Mouse (Mus musculus) heart, postnatal 25 days (tissue): Measurements from ENCODE around the gene Zfp112. TPM values are rescaled to one million over a fixed set of nuclear protein-coding genes. Genes with fewer than 3 reads are reported as not detected.
"Not testable (repeated sequence)": the region's sequence is repeated elsewhere in the genome, so short reads cannot be mapped to it uniquely, and the experiment has no call there.

ENCODE experiments used
- DNase-seq: peaks from one replicate; pipeline ENCODE4 v3.0.0; 2022; ENCODE audit warnings: low spot score
- intact Hi-C: fragments of 180-260 bp; cut with DNase I; formaldehyde crosslinking; loops from one replicate; pipeline ENCODE4 v1.15.1; 2025
- total RNA-seq, 2 experiments: library from RNA; stranded (reverse); gene quantifications; 2 replicates each; pipeline ENCODE4 v1.2.3; 2021

Gene Zfp112
- total RNA-seq: 1 to 10 TPM; 3.2 to 4.2 TPM

DNA sequence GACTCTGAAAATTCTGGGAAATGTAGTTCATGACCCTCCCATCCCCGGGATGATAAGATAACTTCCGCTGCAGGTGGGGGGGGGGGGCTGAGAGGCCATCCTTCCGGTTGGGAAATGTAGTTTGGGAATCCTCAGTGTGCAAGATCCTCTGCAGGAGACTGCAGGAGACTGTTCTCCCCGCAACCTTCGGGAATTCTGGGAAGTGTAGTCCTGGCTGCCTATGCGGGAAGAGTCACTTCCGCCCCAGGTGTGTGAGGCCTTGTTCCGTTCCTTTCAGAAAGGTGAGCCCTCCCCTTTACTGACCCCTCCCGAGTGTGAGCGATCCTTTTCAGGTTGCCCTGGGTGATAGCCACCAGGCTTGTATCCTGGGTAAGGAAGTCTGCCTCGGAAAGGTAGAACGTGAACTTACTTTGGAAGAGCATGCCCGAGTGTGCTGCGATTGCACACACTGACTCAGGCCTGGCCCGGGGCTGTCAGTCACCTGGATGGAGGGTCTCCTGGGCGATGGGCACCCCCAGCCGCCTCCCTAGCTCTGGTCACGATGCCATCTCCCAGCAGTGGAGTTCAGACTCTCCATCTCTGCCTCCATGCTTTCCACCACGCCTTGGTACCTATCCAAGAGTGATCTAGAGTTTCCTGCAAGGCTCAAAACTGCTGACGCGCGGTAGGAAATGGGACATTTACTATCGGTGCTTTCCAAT lies at the start of gene Zfp112:
Gene Zfp112, plus strand, starts transcription at position 159 of the 701 bp plus-strand sequence.
- peak; percentile 59 for DNase-seq

DNA sequence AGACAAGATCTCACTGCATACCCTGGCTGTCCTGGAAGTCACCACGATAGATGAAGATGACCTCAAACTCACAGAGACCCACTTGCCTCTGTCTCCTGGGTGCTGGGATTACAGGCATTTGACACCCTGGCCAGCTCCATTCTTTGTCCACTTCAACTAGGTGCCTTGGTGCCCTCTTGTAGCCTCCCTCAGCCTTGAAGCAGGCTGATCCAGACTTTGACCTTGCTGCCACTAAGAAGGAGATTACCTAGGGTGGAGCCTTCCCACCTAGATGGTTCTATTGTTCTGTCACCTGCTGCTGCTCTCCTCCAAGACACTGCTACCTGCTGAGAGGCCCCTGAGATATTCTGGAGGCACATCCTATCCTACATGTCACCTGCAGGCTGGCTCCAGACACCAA lies 37.7 kb upstream of the Zfp112 start:
- DNase-seq, intact Hi-C loops: not testable (repeated sequence)

More for the DNA sequence above, at the start of gene Zfp112:
- intact Hi-C loops: loop anchor here (5.0 kb wide), 2 partner anchors 95 to 155 kb away; no protein-coding TSS in a partner anchor

DNA sequence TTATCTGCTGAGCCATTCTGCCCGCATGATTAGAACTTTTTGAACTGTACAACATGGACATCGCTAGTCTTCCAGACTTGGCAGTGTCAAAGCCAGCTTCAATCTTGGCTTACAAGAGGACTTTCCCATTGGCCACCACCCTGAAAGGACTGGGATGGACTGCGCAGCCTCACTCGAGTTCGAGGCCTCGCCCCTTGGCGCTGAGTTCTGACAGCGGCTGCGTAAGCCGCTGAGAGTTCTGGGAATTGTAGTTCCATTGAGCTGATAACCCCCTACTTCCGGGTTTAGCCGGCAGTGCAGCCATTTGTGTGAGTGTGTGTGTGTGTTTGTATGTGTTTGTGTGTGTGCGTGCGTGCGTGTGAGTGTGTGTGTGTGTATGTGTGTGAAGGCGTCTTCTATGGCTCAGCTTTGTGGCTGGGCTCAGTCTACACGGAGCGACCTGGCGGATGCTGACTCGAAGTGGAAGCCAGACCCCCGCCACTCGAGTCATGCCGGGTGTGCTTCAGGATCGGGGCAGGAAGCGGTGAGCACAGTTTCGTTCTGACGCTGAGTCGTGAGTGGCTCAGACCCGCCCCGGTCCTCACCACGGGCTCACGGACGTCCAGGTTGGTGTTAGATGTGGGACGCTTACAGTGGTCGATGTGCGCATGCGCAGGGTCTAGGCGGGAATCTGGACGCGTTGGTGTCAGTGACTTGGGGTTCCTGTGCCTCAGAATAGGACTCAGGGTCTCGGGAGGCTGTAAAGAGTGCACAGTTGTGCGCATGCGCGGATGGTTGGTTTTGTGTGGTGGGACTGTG lies 30.3 kb upstream of the Zfp112 start, which contains the start of gene Zfp180:
Gene Zfp180, plus strand, starts transcription at position 291 of the 798 bp plus-strand sequence.
- peak; percentile 95 for DNase-seq
- intact Hi-C loops: loop anchor here (2.0 to 5.0 kb wide), 5 partner anchors 23 to 235 kb away; partner anchors contain the start of genes Zfp108, Zfp235 and Zfp94

DNA sequence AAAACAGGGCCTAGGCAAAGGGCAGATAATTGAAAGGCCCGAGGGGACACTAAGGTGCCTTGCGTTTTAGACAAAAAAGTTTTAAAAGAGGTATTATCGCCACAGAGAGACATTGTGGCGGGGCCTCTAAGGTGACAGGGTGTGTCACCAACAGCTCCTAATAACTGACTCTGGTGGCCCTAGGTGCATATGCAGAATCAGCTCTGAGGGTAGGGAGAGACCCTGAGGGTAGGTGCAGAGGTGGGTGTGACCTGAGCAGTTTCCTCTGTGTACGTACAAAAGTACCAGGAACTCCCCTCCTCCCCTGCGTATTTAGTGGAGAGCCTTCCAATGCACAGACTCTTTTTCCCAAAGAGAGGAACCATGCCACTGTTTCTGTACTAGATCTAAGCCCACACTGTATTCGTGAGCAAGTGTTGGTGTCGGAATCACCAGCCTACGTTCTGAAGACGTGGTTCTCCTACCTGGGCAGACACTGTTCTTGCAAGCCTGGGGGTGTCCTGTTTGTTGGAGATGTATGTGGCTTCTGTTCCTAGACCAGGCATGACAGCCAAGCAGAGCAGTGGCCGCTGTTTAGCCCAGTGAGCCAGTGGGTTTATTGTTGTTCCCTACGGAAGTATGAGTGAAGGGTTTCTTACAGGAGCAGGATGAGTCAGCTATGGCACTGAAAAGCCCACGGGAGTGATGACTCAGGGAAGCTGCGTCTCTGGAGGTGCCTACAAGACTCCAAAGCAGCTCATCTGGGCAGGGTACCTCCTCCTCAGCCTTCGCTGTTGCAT lies 29.5 kb upstream of the Zfp112 start:
- intact Hi-C loops: loop anchor here (2.0 to 5.0 kb wide), 4 partner anchors 22 to 235 kb away; partner anchors contain the start of genes Zfp235 and Zfp94
- DNase-seq: no peak

DNA sequence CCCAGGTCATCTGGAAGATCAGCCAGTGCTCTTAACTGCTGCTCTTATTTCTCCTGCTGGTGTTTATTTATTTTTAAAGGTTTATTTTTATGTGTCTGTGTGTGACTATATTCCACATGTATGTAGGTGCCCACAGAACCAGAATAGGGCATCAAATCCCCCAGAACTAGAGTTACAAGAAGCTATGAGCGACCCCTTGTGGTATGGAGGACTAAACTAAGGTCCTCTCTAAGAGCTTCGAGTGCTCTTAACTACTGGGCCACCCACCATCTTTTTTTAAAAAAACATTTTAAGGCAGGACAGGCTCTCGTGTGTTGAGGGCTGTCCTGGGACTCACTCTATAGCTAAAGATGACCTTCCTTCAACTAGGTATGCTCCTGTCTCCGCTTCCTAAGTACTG lies 25.2 kb upstream of the Zfp112 start:
- intact Hi-C loops: no loop called here
- DNase-seq: no peak

DNA sequence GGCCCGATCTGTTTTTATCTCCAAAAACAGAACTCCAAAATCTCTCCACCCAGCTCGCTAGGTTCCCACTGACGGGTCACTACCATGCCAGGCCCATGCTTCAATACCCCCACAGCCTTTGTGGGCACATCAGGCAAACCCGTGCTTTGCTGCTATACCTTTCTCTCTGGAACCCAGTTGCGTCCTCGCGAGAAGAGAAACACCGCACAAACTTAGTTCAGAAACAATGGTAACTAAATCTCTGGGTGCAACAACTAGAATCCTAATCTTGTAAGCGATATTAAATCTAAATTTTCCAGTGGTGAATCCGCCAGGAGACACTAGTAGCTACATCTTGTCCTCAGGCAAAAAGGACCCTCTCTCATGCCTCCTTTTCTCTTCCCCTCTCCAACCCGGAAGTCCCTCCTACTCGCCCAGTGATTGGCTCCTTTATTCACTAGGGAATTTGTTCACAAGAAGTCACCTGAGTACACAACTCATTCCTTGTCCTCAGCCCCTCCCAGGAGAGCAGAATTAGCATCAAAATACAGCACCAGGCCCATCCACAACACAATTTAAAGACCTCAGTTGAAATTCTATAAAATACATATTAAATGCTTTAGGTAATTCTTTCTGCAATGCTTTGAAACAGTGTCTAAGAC lies 24.5 kb upstream of the Zfp112 start:
- intact Hi-C loops: no loop called here
- no peak for DNase-seq

DNA sequence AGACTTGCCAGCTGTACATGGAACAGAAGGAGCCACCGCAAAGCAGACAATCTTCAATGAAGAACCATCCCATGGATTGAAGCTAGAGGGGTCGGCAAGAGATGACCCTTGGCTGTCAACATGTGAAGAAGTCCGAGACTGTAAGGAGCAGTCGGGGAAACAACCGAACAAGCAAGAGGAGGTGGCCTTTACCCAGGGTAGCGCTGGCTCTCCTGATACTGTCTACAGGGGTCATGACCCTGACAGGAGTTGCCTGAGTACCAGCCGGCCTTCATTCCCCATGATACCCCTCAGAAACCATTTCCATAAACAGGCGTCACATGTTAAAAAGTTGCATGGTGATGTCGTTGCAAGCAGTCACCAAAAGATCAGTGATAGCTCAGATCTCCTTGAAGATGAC lies 7.7 kb upstream of the Zfp112 start:
- intact Hi-C loops: loop anchor here (2.0 kb wide), 1 partner anchor 22 kb away; no protein-coding TSS in a partner anchor
- no peak for DNase-seq

DNA sequence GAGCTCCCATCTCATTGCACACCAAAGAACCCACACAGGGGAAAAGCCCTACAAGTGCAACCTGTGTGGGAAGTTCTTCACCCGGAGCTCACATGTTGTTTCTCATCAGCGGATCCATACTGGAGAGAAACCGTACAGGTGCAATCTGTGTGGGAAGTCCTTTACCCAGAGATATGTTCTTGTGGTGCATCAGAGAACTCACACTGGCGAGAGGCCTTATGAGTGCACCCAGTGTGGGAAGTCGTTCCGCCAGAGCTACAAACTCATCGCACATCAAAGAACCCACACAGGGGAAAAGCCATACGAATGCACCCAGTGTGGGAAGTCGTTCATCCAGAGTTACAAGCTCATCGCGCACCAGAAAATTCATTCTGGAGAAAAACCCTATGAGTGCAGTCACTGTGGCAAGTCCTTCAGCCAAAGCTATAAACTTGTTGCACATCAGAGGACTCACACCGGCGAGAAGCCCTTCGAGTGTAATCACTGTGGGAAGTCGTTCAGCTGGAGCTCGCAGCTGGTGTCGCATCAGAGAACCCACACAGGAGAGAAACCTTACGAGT lies 6.9 kb upstream of the Zfp112 start:
- no peak for DNase-seq
- intact Hi-C loops: loop anchor here (2.0 kb wide), 1 partner anchor 22 kb away; no protein-coding TSS in a partner anchor

DNA sequence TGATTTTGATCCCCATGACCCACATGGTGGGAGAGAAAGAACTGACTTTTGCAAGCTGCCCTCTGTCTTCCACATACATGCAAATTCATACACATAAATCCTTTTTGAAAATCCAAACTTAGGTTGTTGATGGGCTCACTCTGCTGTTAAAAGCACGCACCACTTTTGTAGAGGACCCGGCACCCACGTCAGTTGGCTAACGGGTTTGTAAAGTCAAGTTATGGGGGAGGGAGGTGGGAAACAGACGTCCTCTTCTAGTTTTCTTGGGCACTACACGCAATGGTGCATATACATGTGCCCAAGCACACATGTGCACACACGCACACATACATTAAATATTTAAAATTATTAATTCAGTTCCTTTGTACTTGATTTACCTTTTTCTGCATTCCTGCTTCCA lies 1.3 kb upstream of the Zfp112 start:
- intact Hi-C loops: loop anchor here (5.0 kb wide), 2 partner anchors 96 to 156 kb away; no protein-coding TSS in a partner anchor
- no peak for DNase-seq

DNA sequence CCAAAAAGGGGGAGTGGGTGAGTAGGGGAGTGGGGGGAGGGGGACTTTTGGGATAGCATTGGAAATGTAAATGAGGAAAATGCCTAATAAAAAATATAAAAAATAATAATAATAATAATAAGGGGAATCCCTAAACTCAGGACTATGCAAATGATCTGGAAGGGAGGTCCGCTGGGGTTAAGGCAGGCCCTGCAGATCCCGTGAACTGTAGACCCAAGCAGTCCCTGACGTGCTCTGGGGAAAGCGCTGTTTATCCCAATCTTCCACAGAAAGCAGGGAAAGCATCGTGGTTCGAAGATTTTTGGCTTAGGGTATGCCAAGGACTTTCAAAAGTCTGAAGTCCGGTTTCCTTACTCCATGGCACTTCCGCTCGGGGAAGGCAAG lies 350 bp upstream of the Zfp112 start:
- intact Hi-C loops: loop anchor here (5.0 kb wide), 2 partner anchors 96 to 156 kb away; no protein-coding TSS in a partner anchor
- DNase-seq: no peak

DNA sequence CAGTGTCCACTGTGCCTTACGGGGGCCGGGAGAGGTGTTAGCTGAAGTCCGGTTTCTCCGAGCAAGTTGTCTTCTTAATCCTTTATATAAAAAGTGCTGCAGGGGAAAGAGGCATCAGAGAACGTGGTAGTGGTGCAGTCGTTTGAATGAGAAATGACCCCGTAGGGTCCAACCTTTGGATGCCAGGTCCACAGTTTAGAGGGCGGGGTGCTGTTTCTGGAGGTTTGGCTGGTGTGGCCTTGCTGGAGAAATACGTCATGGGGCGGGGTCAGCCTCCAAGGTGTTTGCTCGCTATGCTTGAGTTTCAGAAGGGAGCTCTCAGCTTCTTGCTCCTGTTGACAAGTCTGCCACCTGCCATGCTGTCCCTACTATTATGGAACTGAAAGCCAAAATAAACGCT lies 887 bp downstream of the Zfp112 start:
- intact Hi-C loops: loop anchor here (1.0 to 5.0 kb wide), 3 partner anchors 20 to 154 kb away; no protein-coding TSS in a partner anchor
- DNase-seq: no peak

DNA sequence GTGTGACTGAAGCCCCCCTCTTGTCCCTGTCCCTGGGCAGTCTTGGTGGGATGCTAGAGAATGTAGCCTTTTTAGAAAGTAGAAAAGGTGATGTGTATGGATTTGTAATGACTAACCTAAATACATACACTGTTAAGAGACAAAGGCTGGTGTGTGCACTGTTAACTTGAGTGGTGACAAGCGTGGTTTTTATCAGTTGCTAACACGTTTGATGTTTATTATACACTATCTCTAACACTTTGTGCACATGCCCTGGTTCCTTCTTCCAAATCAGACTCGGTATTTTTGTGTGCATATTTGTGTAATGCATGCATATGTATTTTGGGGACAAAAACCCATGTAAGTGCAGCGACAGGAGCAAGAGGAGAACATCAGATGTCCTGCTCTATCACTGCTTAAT lies 4.5 kb downstream of the Zfp112 start:
- intact Hi-C loops: loop anchor here (5.0 kb wide), 1 partner anchor 34 kb away; the partner anchor contains the start of gene Zfp180
- DNase-seq: no peak

DNA sequence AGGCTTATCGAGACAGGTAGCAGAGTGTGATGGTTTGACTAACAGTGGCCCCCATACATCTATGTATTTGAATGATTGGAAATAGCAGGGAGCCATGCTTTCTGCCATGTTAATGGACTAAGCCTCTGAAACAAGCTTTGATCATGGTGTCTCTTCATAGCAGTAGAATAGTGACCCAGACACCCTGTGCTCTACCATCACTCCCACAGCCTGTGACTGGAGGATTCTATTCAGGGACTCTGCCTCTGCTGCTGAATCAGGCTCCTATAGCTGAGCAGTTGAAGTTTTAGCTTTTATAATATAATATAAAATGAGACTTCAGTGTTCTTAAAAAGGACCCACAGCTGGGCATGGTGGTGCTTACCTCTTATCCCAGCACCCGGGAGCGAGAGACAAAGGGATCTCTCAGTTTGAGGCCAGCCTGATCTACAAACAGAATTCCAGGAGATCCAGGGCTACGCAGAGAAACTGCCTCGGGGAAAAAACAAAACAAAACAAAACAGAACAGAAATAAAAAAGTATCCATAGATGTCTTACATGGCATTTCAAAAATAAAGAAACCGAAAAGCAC lies 21.4 kb downstream of the Zfp112 start:
- DNase-seq: no peak
- intact Hi-C loops: loop anchor here (1.0 to 5.0 kb wide), 5 partner anchors 20 to 184 kb away; partner anchors contain the start of genes Zfp180 and Zfp94

DNA sequence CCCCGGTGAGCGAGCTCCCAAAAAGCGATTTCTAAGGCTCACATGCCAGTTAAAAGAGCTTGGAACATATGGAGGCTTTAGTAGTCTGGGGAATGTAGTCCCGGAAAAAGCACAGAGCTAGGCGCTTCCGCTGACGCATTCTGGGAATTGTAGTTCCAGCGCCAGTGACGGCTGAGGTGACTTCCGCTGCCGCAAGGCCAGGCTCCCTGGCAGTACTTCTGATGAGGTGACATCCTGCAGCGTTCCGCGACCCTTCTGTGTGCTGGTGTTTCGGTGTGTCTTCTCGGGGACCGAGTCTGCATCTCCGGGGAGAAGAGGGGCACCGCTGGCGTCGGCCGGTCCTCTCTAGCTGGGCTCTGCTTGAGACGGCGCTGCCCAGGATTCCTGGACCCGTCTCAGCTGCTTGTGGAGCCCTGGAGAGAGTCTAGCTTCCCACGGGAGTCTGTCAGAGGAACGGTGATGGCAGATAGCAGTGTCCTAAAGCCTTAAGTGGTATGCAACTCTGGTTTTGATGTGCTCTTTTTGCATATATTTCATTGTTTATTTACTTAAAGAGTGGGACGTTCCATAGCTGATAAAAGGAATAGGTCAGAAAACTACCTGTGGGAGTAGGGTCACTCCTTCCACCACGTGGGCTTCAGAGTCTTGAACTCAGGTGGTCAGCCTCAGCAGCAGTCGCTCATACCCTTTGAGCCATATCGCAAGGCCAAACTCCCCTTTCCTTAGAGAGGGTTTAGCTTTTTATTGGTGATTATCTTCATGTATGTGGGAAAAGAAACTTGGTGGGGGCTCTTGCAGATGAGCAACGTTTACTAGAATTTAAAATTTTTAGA lies 22.1 kb downstream of the Zfp112 start, which contains the start of gene Zfp235:
Gene Zfp235, plus strand, starts transcription at position 174 of the 833 bp plus-strand sequence.
- intact Hi-C loops: loop anchor here (1.0 to 5.0 kb wide), 6 partner anchors 21 to 183 kb away; partner anchors contain the start of genes Zfp108, Zfp180 and Zfp94
- peak; percentile 78 for DNase-seq

DNA sequence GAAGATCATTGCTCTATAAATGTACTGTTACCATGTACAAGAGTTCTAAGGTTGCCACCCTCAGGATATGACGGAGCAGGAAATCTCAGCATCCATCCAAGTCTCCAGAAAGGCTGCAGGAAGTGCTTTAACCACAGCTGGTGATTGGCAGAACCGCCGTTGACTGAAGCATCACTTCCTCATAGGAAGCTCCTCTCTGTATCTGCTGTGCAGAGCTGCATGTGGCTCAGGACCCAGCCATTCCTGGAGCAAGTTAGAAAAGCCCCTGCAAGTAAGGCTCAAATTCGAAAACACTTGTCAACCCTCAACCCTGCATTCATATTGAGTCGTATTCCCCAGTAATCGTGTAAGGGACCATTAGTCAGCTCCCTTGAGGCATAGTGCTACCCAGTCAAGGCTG lies 30.5 kb downstream of the Zfp112 start:
- DNase-seq: no peak
- intact Hi-C loops: no loop called here

DNA sequence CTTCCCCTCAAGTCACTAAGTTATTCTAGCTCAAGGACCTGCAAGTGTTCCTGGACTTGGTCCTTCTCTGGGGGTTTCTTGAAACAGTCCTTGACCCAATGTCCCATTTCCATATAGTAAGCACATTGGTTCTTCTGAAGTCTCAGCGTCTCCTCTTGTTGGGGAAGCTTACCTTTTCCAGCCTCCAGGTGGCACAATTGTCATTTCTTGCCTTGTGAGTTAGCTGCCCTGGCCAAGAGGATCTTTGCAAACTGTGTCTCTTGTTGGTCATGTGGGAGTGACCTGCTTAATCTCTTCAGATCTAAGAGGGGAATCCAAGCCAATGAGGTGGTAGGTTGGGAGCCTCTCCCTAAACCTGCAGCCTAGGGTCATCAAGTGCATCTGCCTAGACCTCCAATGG lies 41.2 kb downstream of the Zfp112 start:
- no peak for DNase-seq
- intact Hi-C loops: no loop called here

DNA sequence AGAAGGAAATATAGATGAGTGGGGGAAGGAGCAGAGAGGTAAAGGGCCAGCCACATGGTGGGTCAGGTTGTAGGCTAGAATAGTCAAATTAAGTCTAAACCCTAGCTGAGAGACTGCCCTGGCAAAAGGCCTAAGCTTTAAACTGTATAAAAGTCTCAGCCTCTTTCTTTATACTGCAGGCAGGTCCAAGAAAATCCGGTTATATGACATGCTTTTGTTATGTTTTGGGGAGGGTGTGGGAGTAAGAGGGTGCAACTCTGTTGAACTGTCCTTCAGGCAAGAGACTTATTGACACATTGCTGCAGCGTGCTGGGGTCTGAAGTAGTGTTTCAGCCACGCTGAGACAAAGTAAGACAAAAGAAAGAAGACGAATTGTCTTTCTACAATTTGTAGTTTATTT lies 60.1 kb downstream of the Zfp112 start:
- intact Hi-C loops: no loop called here
- no peak for DNase-seq
